Mouse (Mus musculus) hindbrain, embryonic 14.5 days (tissue): Measurements from ENCODE around the gene Tcf7l2. TPM values are rescaled to one million over a fixed set of nuclear protein-coding genes. Genes with fewer than 3 reads are reported as not detected.

ENCODE experiments used
- ATAC-seq: fragments of 200-750 bp; cut with Nextera tagmentation; 2 replicates; pipeline ENCODE4 v1.8.0; 2017; ENCODE audit warnings: moderate number of reproducible peaks, mild to moderate bottlenecking, moderate TSS enrichment, moderate library complexity; ENCODE audit not compliant: low FRiP score
- DNase-seq: peaks from one replicate; pipeline ENCODE4 v3.0.0-alpha.2; 2015; ENCODE audit warnings: low spot score
- H3K27ac ChIP-seq: fragments of 300-500 bp; sonication (generic); 2 replicates; pipeline ENCODE4 v1.5.1; 2014; ENCODE audit warnings: mild to moderate bottlenecking, moderate library complexity
- H3K27me3 ChIP-seq: fragments of 300-500 bp; sonication (generic); 2 replicates; pipeline ENCODE4 v1.6.1; 2014; ENCODE audit warnings: mild to moderate bottlenecking, low read length, mixed read lengths; ENCODE audit not compliant: control insufficient read depth, insufficient read depth
- H3K36me3 ChIP-seq: fragments of 300-500 bp; sonication (generic); replicated peaks from 2 replicates; pipeline ENCODE4 v1.6.1; 2014; ENCODE audit not compliant: control insufficient read depth, insufficient read depth
- H3K4me1 ChIP-seq: fragments of 300-500 bp; sonication (generic); replicated peaks from 2 replicates; pipeline ENCODE4 v1.6.1; 2014; ENCODE audit warnings: antibody characterized with exemption, low read length, mixed read lengths; ENCODE audit not compliant: control insufficient read depth, insufficient read depth
- H3K4me2 ChIP-seq: fragments of 300-500 bp; sonication (generic); replicated peaks from 2 replicates; pipeline ENCODE4 v1.6.1; 2014; ENCODE audit warnings: mild to moderate bottlenecking, moderate library complexity
- H3K4me3 ChIP-seq: fragments of 300-500 bp; sonication (generic); replicated peaks from 2 replicates; pipeline ENCODE4 v1.5.1; 2014; ENCODE audit warnings: mild to moderate bottlenecking, low read length
- H3K9ac ChIP-seq: fragments of 300-500 bp; sonication (generic); 2 replicates; pipeline ENCODE4 v1.6.1; 2014
- H3K9me3 ChIP-seq: fragments of 300-500 bp; sonication (generic); 2 replicates; pipeline ENCODE4 v1.6.1; 2016; ENCODE audit warnings: low read length; ENCODE audit not compliant: control insufficient read depth
- WGBS: fragments of 180-500 bp; shearing (Covaris S2); extraction: QIAGEN DNeasy Blood & Tissue Kit; methylation state at CpG from one replicate; pipeline ENCODE4 v1.1.7; 2014; 5-methylcytosine and 5-hydroxymethylcytosine counted together
- polyA plus RNA-seq: library from polyadenylated mRNA; unstranded; fragments of >200 nt; fragmentation: Nextera tagmentation; extraction: Ambion mirVana; gene quantifications from 2 replicates; pipeline ENCODE4 v1.2.1, GENCODE M21; 2014

Gene Tcf7l2
- polyA plus RNA-seq, 1 experiment from 2014 or later, result 24.0 TPM

GRCm38 (mm10) chr19:55803797-55804196 lies 62.2 kb downstream of the Tcf7l2 start:
- H3K4me3 ChIP-seq, result no peak overlapping the region
- no peak overlapping the region for H3K4me2 ChIP-seq
- no peak for ATAC-seq
- H3K36me3 ChIP-seq, result no peaks in the 10 kb centered on the region
- no peak overlapping the region for H3K9ac ChIP-seq
- no peak for DNase-seq
- H3K27ac ChIP-seq, result no peak overlapping the region
- no peaks in the 10 kb centered on the region for H3K9me3 ChIP-seq
- no peaks in the 10 kb centered on the region; the same call in 1 of the 2 replicates for H3K4me1 ChIP-seq
- H3K27me3 ChIP-seq, result no peaks in the 10 kb centered on the region
- WGBS, result 85% methylated on average over 12 of the region's 12 CpGs

- H3K9me3 ChIP-seq, result no peaks in the 10 kb centered on the region
- no peak overlapping the region for H3K4me3 ChIP-seq
- DNase-seq (no peak), ATAC-seq (no peak)
- no peak overlapping the region for H3K9ac ChIP-seq
- no peak overlapping the region for H3K27ac ChIP-seq
- no peaks in the 10 kb centered on the region for H3K36me3 ChIP-seq
- no peaks in the 10 kb centered on the region; the same call in 1 of the 2 replicates for H3K4me1 ChIP-seq
- WGBS, result 83% methylated on average over 7 of the region's 7 CpGs
- H3K27me3 ChIP-seq, result no peaks in the 10 kb centered on the region
- H3K4me2 ChIP-seq, result no peak overlapping the region
Observed at GRCm38 (mm10) chr19:55804795-55805194, 63.2 kb downstream of the Tcf7l2 start.

- no peaks in the 10 kb centered on the region for H3K27me3 ChIP-seq
- H3K4me3 ChIP-seq, result no peak overlapping the region
- no peak for ATAC-seq
- no peak for DNase-seq
- WGBS, result 61% methylated on average over 12 of the region's 12 CpGs
- H3K4me1 ChIP-seq, result no peaks in the 10 kb centered on the region; the same call in 1 of the 2 replicates
- H3K27ac ChIP-seq, result no peak overlapping the region
- no peak overlapping the region for H3K4me2 ChIP-seq
- no peak overlapping the region for H3K9ac ChIP-seq
- H3K36me3 ChIP-seq, result no peaks in the 10 kb centered on the region
- no peaks in the 10 kb centered on the region for H3K9me3 ChIP-seq
Observed at GRCm38 (mm10) chr19:55806434-55807193, 65.0 kb downstream of the Tcf7l2 start.

GRCm38 (mm10) chr19:55807194-55808053 lies 65.8 kb downstream of the Tcf7l2 start:
- ATAC-seq (no peak), DNase-seq (no peak)
- Histone ChIP-seq H3K4me3 (no peak overlapping the region), H3K9me3 (no peaks in the 10 kb centered on the region), H3K4me1 (no peaks in the 10 kb centered on the region; the same call in 1 of the 2 replicates), H3K9ac (no peak overlapping the region), H3K27ac (no peak overlapping the region), H3K4me2 (no peak overlapping the region), H3K36me3 (no peaks in the 10 kb centered on the region), H3K27me3 (no peaks in the 10 kb centered on the region)
- WGBS, result 34% methylated on average over 20 of the region's 20 CpGs

GRCm38 (mm10) chr19:55808304-55808703 lies 66.7 kb downstream of the Tcf7l2 start:
- H3K27me3 ChIP-seq, result no peaks in the 10 kb centered on the region
- no peak overlapping the region for H3K4me2 ChIP-seq
- no peaks in the 10 kb centered on the region for H3K36me3 ChIP-seq
- WGBS, result 87% methylated on average over 2 of the region's 2 CpGs
- no peaks in the 10 kb centered on the region for H3K9me3 ChIP-seq
- no peaks in the 10 kb centered on the region; the same call in 1 of the 2 replicates for H3K4me1 ChIP-seq
- ATAC-seq, result no peak
- no peak for DNase-seq
- H3K9ac ChIP-seq, result no peak overlapping the region
- no peak overlapping the region for H3K4me3 ChIP-seq
- H3K27ac ChIP-seq, result no peak overlapping the region

- ATAC-seq, result no peak
- H3K4me1 ChIP-seq, result no peaks in the 10 kb centered on the region; the same call in 1 of the 2 replicates
- no peak overlapping the region for H3K27ac ChIP-seq
- no peak for DNase-seq
- no peaks in the 10 kb centered on the region for H3K27me3 ChIP-seq
- no peaks in the 10 kb centered on the region for H3K36me3 ChIP-seq
- H3K4me3 ChIP-seq, result no peak overlapping the region
- H3K9ac ChIP-seq, result no peak overlapping the region
- no peaks in the 10 kb centered on the region for H3K9me3 ChIP-seq
- 96% methylated on average over 4 of the region's 4 CpGs for WGBS
- no peak overlapping the region for H3K4me2 ChIP-seq
Observed at GRCm38 (mm10) chr19:55809539-55809938, 67.9 kb downstream of the Tcf7l2 start.

GRCm38 (mm10) chr19:55812236-55812635 lies 70.6 kb downstream of the Tcf7l2 start:
- no peak overlapping the region for H3K9ac ChIP-seq
- DNase-seq (no peak), ATAC-seq (no peak)
- no peak overlapping the region for H3K4me2 ChIP-seq
- H3K36me3 ChIP-seq, result no peaks in the 10 kb centered on the region
- H3K27ac ChIP-seq, result no peak overlapping the region
- H3K9me3 ChIP-seq, result no peaks in the 10 kb centered on the region
- H3K4me1 ChIP-seq, result no peaks in the 10 kb centered on the region
- no peak overlapping the region for H3K4me3 ChIP-seq
- no peaks in the 10 kb centered on the region for H3K27me3 ChIP-seq

- no peaks in the 10 kb centered on the region for H3K9me3 ChIP-seq
- H3K4me3 ChIP-seq, result no peak overlapping the region
- ATAC-seq (no peak), DNase-seq (no peak)
- H3K36me3 ChIP-seq, result no peaks in the 10 kb centered on the region
- no peak overlapping the region for H3K27ac ChIP-seq
- no peaks in the 10 kb centered on the region for H3K27me3 ChIP-seq
- H3K4me1 ChIP-seq, result no peaks in the 10 kb centered on the region
- WGBS, result 81% methylated on average over 15 of the region's 15 CpGs
- no peak overlapping the region for H3K4me2 ChIP-seq
- H3K9ac ChIP-seq, result no peak overlapping the region
Observed at GRCm38 (mm10) chr19:55815010-55815790, 73.6 kb downstream of the Tcf7l2 start.

GRCm38 (mm10) chr19:55816974-55817373 lies 75.4 kb downstream of the Tcf7l2 start:
- ATAC-seq, result no peak
- Histone ChIP-seq H3K9ac (no peak overlapping the region), H3K4me1 (no peaks in the 10 kb centered on the region), H3K9me3 (no peaks in the 10 kb centered on the region), H3K4me3 (no peak overlapping the region), H3K27me3 (no peaks in the 10 kb centered on the region), H3K36me3 (no peaks in the 10 kb centered on the region), H3K4me2 (no peak overlapping the region), H3K27ac (no peak overlapping the region)
- 85% methylated on average over 7 of the region's 7 CpGs for WGBS
- DNase-seq, result no peak
